Mouse (Mus musculus) gastrocnemius, postnatal 36 days (tissue): ENCODE measurements around the gene Myt1l. TPM values are rescaled to one million over a fixed set of nuclear protein-coding genes. Genes with fewer than 3 reads are reported as not detected.

Source experiments
- DNase-seq, 2 experiments: peaks; one replicate each; pipeline ENCODE4 v3.0.0; 2022
- intact Hi-C: fragments of 180-260 bp; cut with DNase I; formaldehyde crosslinking; loops from one replicate; pipeline ENCODE4 v1.15.1; 2025
- total RNA-seq, 2 experiments: library from RNA; stranded (reverse); gene quantifications; 2 replicates each; pipeline ENCODE4 v1.2.3; 2021

The Myt1l gene
- total RNA-seq, 2 experiments from 2014 or later, result not detected

GRCm38 (mm10) chr12:29792998-29793397, 264.8 kb downstream of the Myt1l start:
- intact Hi-C loops, result no loop called here
- no peak for DNase-seq

- no peak for DNase-seq
- intact Hi-C loops, result no loop called here
Measured at GRCm38 (mm10) chr12:29795107-29795673, 267.0 kb downstream of the Myt1l start.

GRCm38 (mm10) chr12:29798595-29799391, 270.6 kb downstream of the Myt1l start:
- DNase-seq, result no peak
- intact Hi-C loops, result no loop called here

- intact Hi-C loops, result no loop called here
- no peak for DNase-seq
Measured at GRCm38 (mm10) chr12:29806415-29806814, 278.2 kb downstream of the Myt1l start.

- DNase-seq, result no peak
- intact Hi-C loops, result no loop called here
Measured at GRCm38 (mm10) chr12:29809569-29810185, 281.5 kb downstream of the Myt1l start.

GRCm38 (mm10) chr12:29815466-29815865, 287.3 kb downstream of the Myt1l start:
- intact Hi-C loops, result no loop called here

GRCm38 (mm10) chr12:29816130-29816529, 287.9 kb downstream of the Myt1l start:
- intact Hi-C loops, result no loop called here
- DNase-seq, result no peak

More at GRCm38 (mm10) chr12:29815466-29815865, 287.3 kb downstream of the Myt1l start:
- DNase-seq, result no peak

GRCm38 (mm10) chr12:29816761-29817160, 288.6 kb downstream of the Myt1l start:
- intact Hi-C loops, result no loop called here
- peak in 1 of 2 experiments; percentile 31 for DNase-seq

- intact Hi-C loops, result no loop called here
- DNase-seq, result no peak
Measured at GRCm38 (mm10) chr12:29822216-29822615, 294.0 kb downstream of the Myt1l start.

GRCm38 (mm10) chr12:29823766-29824417, 295.7 kb downstream of the Myt1l start:
- DNase-seq, result no peak
- intact Hi-C loops, result no loop called here

GRCm38 (mm10) chr12:29830571-29830970, 302.4 kb downstream of the Myt1l start:
- intact Hi-C loops, result no loop called here
- no peak for DNase-seq

GRCm38 (mm10) chr12:29831356-29831755, 303.2 kb downstream of the Myt1l start:
- intact Hi-C loops, result no loop called here
- DNase-seq, result no peak

GRCm38 (mm10) chr12:29837301-29837791, 309.2 kb downstream of the Myt1l start:
- no peak for DNase-seq
- intact Hi-C loops, result loop anchor here (1.0 kb wide), 1 partner anchor 161 kb away; no protein-coding TSS in a partner anchor

- DNase-seq, result no peak
- intact Hi-C loops, result no loop called here
Measured at GRCm38 (mm10) chr12:29838421-29838820, 310.2 kb downstream of the Myt1l start.

- DNase-seq, result no peak
- intact Hi-C loops, result no loop called here
Measured at GRCm38 (mm10) chr12:29849936-29850335, 321.8 kb downstream of the Myt1l start.

GRCm38 (mm10) chr12:29854151-29854585, 326.0 kb downstream of the Myt1l start:
- intact Hi-C loops, result no loop called here
- DNase-seq, result no peak

GRCm38 (mm10) chr12:29855007-29855406, 326.8 kb downstream of the Myt1l start:
- intact Hi-C loops, result no loop called here
- peak; percentile 24 to 31 for DNase-seq

GRCm38 (mm10) chr12:29860986-29861385, 332.8 kb downstream of the Myt1l start:
- DNase-seq, result no peak
- intact Hi-C loops, result no loop called here

- DNase-seq, result no peak
- intact Hi-C loops, result no loop called here
Measured at GRCm38 (mm10) chr12:29868295-29868694, 340.1 kb downstream of the Myt1l start.

GRCm38 (mm10) chr12:29868781-29869180, 340.6 kb downstream of the Myt1l start:
- intact Hi-C loops, result no loop called here
- DNase-seq, result no peak
